In genomic region chr3:89799476-89799875, GRCm38 (mm10) we compare ENCODE assay signal across 12 mouse cellular contexts. TPM values are rescaled to one million over a fixed set of nuclear protein-coding genes. Genes with fewer than 3 reads are reported as not detected.
DNase-seq lines count a peak whose midpoint lies in the region; ATAC-seq and TF ChIP-seq lines count a peak whose summit lies in the region.
"Had no signal": no experiment of that assay in that cellular context is flagged by ENCODE, and none has a peak within 500 bp of the region (broad histone marks: within the 10 kb centered on the region; RNA-seq: fewer than 3 reads in every experiment).

No protein-coding gene starts in this region.

- intact Hi-C loops in heart, adult 2 months (cut with DNase I) = no loop called here
- intact Hi-C loops in left cerebral cortex, postnatal 10 days (cut with DNase I) = no loop called here

- H3K36me3 ChIP-seq in heart, adult 2 months (ENCODE audit: control insufficient read depth, insufficient read depth, low read length) = no peaks in the 10 kb centered on the region
- no peaks in the 10 kb centered on the region for H3K36me3 ChIP-seq in midbrain, embryonic 10.5 days
- no peaks in the 10 kb centered on the region for H3K36me3 ChIP-seq in midbrain, embryonic 15.5 days (replicated peaks)
- H3K36me3 ChIP-seq in limb, embryonic 13.5 days = no peaks in the 10 kb centered on the region
- H3K36me3 ChIP-seq in stomach, postnatal 0 days (ENCODE audit: control insufficient read depth, insufficient read depth, low read length) = no peaks in the 10 kb centered on the region

- 14% methylated on average over 13 of the region's 13 CpGs for WGBS in heart, adult 2 months
- WGBS in midbrain, embryonic 10.5 days = 3% methylated on average over 13 of the region's 13 CpGs
- WGBS in midbrain, embryonic 15.5 days = 9% methylated on average over 13 of the region's 13 CpGs
- 3% methylated on average over 13 of the region's 13 CpGs for WGBS in limb, embryonic 13.5 days
- WGBS in stomach, postnatal 0 days = 11% methylated on average over 12 of the region's 13 CpGs

- no peaks in the 10 kb centered on the region for H3K27me3 ChIP-seq in heart, adult 2 months (ENCODE audit: control insufficient read depth, insufficient read depth, low read length)
- H3K27me3 ChIP-seq in midbrain, embryonic 10.5 days (ENCODE audit: low read depth, poor library complexity, severe bottlenecking) = peaks cover 12% of the 10 kb centered on the region; the same call in 1 of the 2 replicates
- H3K27me3 ChIP-seq in midbrain, embryonic 15.5 days (replicated peaks) = no peaks in the 10 kb centered on the region
- no peaks in the 10 kb centered on the region for H3K27me3 ChIP-seq in limb, embryonic 13.5 days
- H3K27me3 ChIP-seq in stomach, postnatal 0 days (ENCODE audit: control insufficient read depth, insufficient read depth, low read length) = no peaks in the 10 kb centered on the region

- peak; percentile 83 for DNase-seq in heart, adult 11 months
- DNase-seq in heart, adult 2 months = no peak
- DNase-seq in midbrain, embryonic 10.5 days (ENCODE audit: low spot score) = no peak
- DNase-seq in stomach, postnatal 0 days (ENCODE audit: low spot score) = no peak
- no peak for DNase-seq in left cerebral cortex, postnatal 10 days (ENCODE audit: extremely low spot score in 1 of 2, low spot score in 2 of 2)
- DNase-seq in urinary bladder, postnatal 36 days (ENCODE audit: low spot score in 2 of 2) = no peak
- DNase-seq: adrenal gland, postnatal 25 days; gastrocnemius, adult 2 months had no signal

- H3K9ac ChIP-seq in heart, adult 2 months (ENCODE audit: low read depth, low read length) = no peak overlapping the region
- no peak overlapping the region for H3K9ac ChIP-seq in midbrain, embryonic 15.5 days
- H3K9ac ChIP-seq in limb, embryonic 13.5 days = no peak overlapping the region
- H3K9ac ChIP-seq in stomach, postnatal 0 days (ENCODE audit: low read length) = no peak overlapping the region

- no peaks in the 10 kb centered on the region for H3K79me2 ChIP-seq in heart, adult 2 months (replicated peaks; ENCODE audit: control insufficient read depth, insufficient read depth, low read length)

- no peak overlapping the region for H3K4me2 ChIP-seq in midbrain, embryonic 15.5 days
- peak overlapping the region; percentile 46 for H3K4me2 ChIP-seq in limb, embryonic 13.5 days (replicated peaks)
- H3K4me2 ChIP-seq in stomach, postnatal 0 days (replicated peaks; ENCODE audit: low read depth) = peak overlapping the region; percentile 9; the same call in 1 of the 2 replicates

- peaks cover 2% of the 10 kb centered on the region for H3K4me1 ChIP-seq in heart, adult 2 months (ENCODE audit: control insufficient read depth, insufficient read depth, low read length)
- peaks cover 10% of the 10 kb centered on the region for H3K4me1 ChIP-seq in midbrain, embryonic 10.5 days
- no peaks in the 10 kb centered on the region for H3K4me1 ChIP-seq in midbrain, embryonic 15.5 days
- H3K4me1 ChIP-seq in limb, embryonic 13.5 days = peaks cover 4% of the 10 kb centered on the region; the same call in 1 of the 2 replicates
- no peaks in the 10 kb centered on the region for H3K4me1 ChIP-seq in stomach, postnatal 0 days (replicated peaks; ENCODE audit: control insufficient read depth, insufficient read depth)

- H3K27ac ChIP-seq in heart, adult 2 months = no peak overlapping the region
- no peak overlapping the region for H3K27ac ChIP-seq in midbrain, embryonic 10.5 days (replicated peaks)
- H3K27ac ChIP-seq in midbrain, embryonic 15.5 days = no peak overlapping the region
- no peak overlapping the region for H3K27ac ChIP-seq in limb, embryonic 13.5 days
- no peak overlapping the region for H3K27ac ChIP-seq in stomach, postnatal 0 days (replicated peaks)
- H3K27ac ChIP-seq: gastrocnemius, adult 2 months; layer of hippocampus, adult 2 months had no signal

- no peaks in the 10 kb centered on the region for H3K9me3 ChIP-seq in midbrain, embryonic 10.5 days (replicated peaks)
- H3K9me3 ChIP-seq in midbrain, embryonic 15.5 days = no peaks in the 10 kb centered on the region
- no peaks in the 10 kb centered on the region for H3K9me3 ChIP-seq in limb, embryonic 13.5 days
- H3K9me3 ChIP-seq in stomach, postnatal 0 days (ENCODE audit: control insufficient read depth, low read length) = no peaks in the 10 kb centered on the region

- no peak for ATAC-seq in midbrain, embryonic 15.5 days (replicated peaks)
- ATAC-seq in limb, embryonic 13.5 days (ENCODE audit: low FRiP score, low read depth) = no peak
- ATAC-seq in stomach, postnatal 0 days (ENCODE audit: low FRiP score, low TSS enrichment) = no peak
- ATAC-seq: CD4-positive, CD25-positive, alpha-beta regulatory T cell, adult 4 months had no signal

- no peak for TF ChIP-seq EP300 in heart, adult 2 months (IDR thresholded peaks at IDR 0.05; ENCODE audit: insufficient read depth, low read depth, low read length)
- no peak for TF ChIP-seq EP300 in stomach, postnatal 0 days (optimal IDR thresholded peaks at IDR 0.05)

- TF ChIP-seq POLR2A in heart, adult 2 months (IDR thresholded peaks at IDR 0.05; ENCODE audit: insufficient read depth, low read depth, low read length) = no peak

- no peak for TF ChIP-seq CTCF in heart, adult 2 months (IDR thresholded peaks at IDR 0.05)
- no peak for TF ChIP-seq CTCF in stomach, postnatal 0 days (IDR thresholded peaks at IDR 0.05; ENCODE audit: low read depth)

- no peak overlapping the region for H3K4me3 ChIP-seq in heart, adult 2 months
- peak overlapping the region; percentile 36 for H3K4me3 ChIP-seq in midbrain, embryonic 10.5 days
- H3K4me3 ChIP-seq in midbrain, embryonic 15.5 days = no peak overlapping the region
- H3K4me3 ChIP-seq in limb, embryonic 13.5 days = 0 out of 2 replicates have a peak overlapping the region, but pooled peaks have one; percentile 10
- H3K4me3 ChIP-seq in stomach, postnatal 0 days (ENCODE audit: low read depth, low read length) = no peak overlapping the region
- H3K4me3 ChIP-seq: gastrocnemius, adult 2 months; layer of hippocampus, adult 2 months had no signal

RNA-seq across cellular contexts. Expression of gene Ube2q1, which starts 26.1 kb away (rescaled TPM):
- total RNA-seq in heart, adult 2 months (2021) = 10 to 100 TPM; 24.0 to 25.5 TPM
- polyA plus RNA-seq in heart, adult 2 months (2012; rRNA removed) = 14.6 and 18.8 TPM in 2 replicates
- polyA plus RNA-seq in midbrain, embryonic 10.5 days (2016; fragmentation: Nextera tagmentation; extraction: Ambion mirVana) = 12.5 and 12.9 TPM in 2 replicates
- polyA plus RNA-seq in midbrain, embryonic 15.5 days (2015; fragmentation: Nextera tagmentation; extraction: Ambion mirVana) = 13.4 and 13.8 TPM in 2 replicates
- 11.3 and 11.5 TPM in 2 replicates for polyA plus RNA-seq in limb, embryonic 13.5 days (2015; fragmentation: Nextera tagmentation; extraction: Ambion mirVana)
- polyA plus RNA-seq in stomach, postnatal 0 days (2015; fragmentation: Nextera tagmentation; extraction: Ambion mirVana) = 6.4 and 6.5 TPM in 2 replicates
- 10 to 100 TPM; 76.2 to 79.4 TPM for total RNA-seq in left cerebral cortex, postnatal 10 days (2021)

RNA-seq across cellular contexts. Expression of gene She, which starts 31.7 kb away (rescaled TPM):
- 10 to 100 TPM; 12.3 to 13.3 TPM for total RNA-seq in heart, adult 2 months (2021)
- 3.4 and 7.7 TPM in 2 replicates for polyA plus RNA-seq in heart, adult 2 months (2012; rRNA removed)
- polyA plus RNA-seq in midbrain, embryonic 10.5 days (2016; fragmentation: Nextera tagmentation; extraction: Ambion mirVana) = 2.0 and 2.1 TPM in 2 replicates
- polyA plus RNA-seq in midbrain, embryonic 15.5 days (2015; fragmentation: Nextera tagmentation; extraction: Ambion mirVana) = 1.6 TPM in 2 replicates
- polyA plus RNA-seq in limb, embryonic 13.5 days (2015; fragmentation: Nextera tagmentation; extraction: Ambion mirVana) = 3.1 and 3.6 TPM in 2 replicates
- polyA plus RNA-seq in stomach, postnatal 0 days (2015; fragmentation: Nextera tagmentation; extraction: Ambion mirVana) = 1.4 and 1.5 TPM in 2 replicates
- 1 to 10 TPM; 3.1 to 3.3 TPM for total RNA-seq in left cerebral cortex, postnatal 10 days (2021)

RNA-seq across cellular contexts. Expression of gene Chrnb2, which starts 35.0 kb away (rescaled TPM):
- under 1 TPM; 0.14 to 0.16 TPM for total RNA-seq in heart, adult 2 months (2021)
- 0.35 and 0.61 TPM in 2 replicates for polyA plus RNA-seq in heart, adult 2 months (2012; rRNA removed)
- polyA plus RNA-seq in midbrain, embryonic 10.5 days (2016; fragmentation: Nextera tagmentation; extraction: Ambion mirVana) = 5.9 and 11.3 TPM in 2 replicates
- 31.6 and 33.4 TPM in 2 replicates for polyA plus RNA-seq in midbrain, embryonic 15.5 days (2015; fragmentation: Nextera tagmentation; extraction: Ambion mirVana)
- 0.43 and 0.63 TPM in 2 replicates for polyA plus RNA-seq in limb, embryonic 13.5 days (2015; fragmentation: Nextera tagmentation; extraction: Ambion mirVana)
- polyA plus RNA-seq in stomach, postnatal 0 days (2015; fragmentation: Nextera tagmentation; extraction: Ambion mirVana) = 0.68 and 0.81 TPM in 2 replicates
- total RNA-seq in left cerebral cortex, postnatal 10 days (2021) = 10 to 100 TPM; 26.0 to 26.9 TPM

Comparison
In these comparisons a context has a peak if more than half of its experiments do, and no peak if none do; other contexts are left out.
1. H3K4me3 ChIP-seq: peak in midbrain, embryonic 10.5 days (single experiment) and limb, embryonic 13.5 days (single experiment); none in heart, adult 2 months (single experiment), midbrain, embryonic 15.5 days (single experiment) and stomach, postnatal 0 days (single experiment).